Mouse (Mus musculus) c-Kit-positive CD71-positive TER-119-negative erythroid progenitor cells, embryonic 14.5 days (primary cell): ENCODE results near the gene Psma6.
"Not testable (repeated sequence)": the region's sequence is repeated elsewhere in the genome, so short reads cannot be mapped to it uniquely, and the experiment has no call there.

Experiments
- DNase-seq: peaks from one replicate; pipeline ENCODE4 v3.0.0-alpha.2; 2013; ENCODE audit warnings: low read depth

Psma6 gene

DNA sequence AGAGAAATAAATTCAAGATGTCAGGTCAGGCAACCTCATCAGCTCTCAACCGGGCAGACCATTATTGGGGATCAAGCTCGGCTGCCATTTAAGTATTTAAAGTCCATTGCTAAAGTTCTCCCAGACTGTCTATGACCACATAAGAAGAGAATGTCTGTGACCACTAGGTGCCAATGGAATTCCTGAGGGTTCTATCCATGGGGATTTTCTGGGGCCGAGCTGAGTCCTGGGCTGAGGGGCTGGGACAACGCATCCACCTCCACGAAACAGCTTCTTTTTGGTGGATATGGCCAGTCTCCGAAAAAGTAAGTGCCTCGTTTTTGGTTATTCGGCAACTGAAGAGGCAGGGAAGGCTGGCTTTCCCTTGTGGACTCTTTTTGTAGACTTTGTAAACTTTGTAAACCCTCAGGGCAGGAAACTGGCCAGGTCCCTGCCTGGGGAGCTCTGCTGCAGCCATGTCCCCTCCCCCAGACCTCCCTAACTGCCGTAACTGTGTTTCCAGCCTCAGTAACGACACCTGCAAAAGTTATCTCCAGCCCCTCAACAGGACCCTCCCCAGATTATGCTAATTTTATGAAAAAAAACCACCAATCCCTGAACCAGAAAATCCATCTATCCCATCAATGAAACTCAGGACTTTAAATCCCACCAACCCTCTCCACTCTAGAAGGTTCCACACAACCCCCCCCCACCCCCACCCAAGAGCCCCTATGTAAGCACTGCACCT lies at the start of gene Psma6:
Gene Psma6 (plus strand): TSS at position 200 of the 727 bp plus-strand sequence.
- DNase-seq = no peak

DNA sequence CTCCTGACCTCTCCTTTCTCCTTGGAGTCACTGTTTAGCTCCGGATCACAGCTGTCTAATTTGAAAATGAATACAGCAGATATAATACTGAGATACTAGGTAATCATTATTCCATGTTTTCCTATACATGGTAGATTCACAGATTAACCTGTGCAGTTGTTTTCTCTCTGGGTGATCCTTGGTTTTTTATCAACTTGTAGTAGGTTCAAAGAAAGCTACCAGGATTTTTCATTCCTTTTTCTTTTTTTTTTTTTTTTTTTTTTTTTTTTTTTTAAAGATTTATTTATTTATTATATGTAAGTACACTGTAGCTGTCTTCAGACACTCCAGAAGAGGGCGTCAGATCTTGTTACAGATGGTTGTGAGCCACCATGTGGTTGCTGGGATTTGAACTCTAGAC lies 45.5 kb upstream of the Psma6 start:
- not testable (repeated sequence) for DNase-seq

DNA sequence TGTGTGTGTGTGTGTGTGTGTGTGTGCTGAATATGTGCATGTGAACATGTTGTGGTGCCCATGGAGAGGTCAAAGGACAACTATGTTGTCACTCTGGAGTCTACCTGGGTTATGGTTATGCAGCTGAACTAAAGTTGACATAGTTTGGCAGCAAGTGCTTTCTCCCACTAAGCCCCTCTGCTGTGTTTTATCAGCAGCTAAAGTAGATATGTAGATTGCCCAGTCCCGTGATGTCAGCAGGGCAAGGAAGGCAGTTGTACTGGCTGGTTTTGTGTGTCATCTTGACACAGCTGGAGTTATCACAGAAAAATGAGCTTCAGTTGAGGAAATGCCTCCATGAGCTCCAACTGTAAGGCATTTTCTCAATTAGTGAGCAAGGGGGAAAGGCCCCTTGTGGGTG lies 41.0 kb upstream of the Psma6 start:
- not testable (repeated sequence) for DNase-seq

DNA sequence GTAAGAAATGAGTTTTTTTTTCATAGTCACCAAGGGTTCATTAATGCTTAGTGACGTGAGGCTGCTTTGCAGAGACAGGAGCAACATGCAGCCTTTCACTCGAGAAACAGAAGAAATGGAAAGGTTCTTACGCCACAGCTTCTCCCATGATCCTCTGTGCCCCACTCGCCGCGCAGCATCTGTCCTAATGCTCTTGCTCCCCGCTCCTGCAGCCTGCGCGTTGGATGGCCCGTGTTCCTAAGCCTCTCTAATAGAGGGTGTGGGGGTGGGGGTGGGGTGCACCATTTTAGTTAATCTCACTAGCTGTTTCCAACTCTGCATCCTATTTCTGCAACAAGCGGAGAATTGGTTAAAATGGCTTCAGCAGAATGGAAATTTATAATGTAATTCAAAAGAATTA lies 40.0 kb upstream of the Psma6 start:
- no peak for DNase-seq

DNA sequence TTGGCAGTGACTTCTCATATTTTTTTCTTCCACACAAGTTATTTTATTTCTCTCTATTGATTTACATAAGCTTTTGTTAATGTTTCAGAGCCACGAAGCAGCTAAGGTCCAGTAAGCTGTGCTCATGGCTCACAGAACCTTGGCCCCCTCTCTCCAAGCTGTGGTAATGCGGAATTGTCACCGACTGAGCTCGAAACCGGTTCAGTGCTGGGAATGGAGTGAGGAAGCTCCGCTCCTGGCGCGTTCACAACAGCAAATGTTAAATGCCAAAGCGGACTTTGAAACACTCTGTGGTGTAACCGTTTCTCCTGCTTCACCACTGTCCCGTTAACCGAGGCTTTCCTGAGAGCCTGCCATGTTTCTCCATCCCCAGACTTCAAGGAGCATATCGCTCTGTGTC lies 39.4 kb upstream of the Psma6 start:
- DNase-seq = no peak

DNA sequence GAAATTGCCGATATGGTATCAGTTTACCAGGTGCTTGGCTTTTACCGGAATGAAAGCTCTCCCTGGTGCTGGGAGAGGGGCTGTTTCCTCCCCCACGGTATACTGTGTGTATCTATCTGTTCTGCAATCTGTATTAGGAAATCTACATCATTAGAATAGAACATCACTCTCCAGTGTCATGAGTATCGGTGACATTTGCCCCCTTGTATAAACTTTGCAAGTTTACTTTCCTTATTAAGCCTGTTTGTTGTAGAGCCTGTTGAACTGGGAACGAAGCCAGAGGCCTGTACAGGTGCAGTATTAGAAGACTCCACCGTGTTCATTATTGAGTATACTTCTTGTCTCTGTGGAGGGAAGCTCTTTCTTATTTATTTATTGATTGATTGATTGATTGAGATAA lies 30.6 kb upstream of the Psma6 start:
- DNase-seq = no peak

DNA sequence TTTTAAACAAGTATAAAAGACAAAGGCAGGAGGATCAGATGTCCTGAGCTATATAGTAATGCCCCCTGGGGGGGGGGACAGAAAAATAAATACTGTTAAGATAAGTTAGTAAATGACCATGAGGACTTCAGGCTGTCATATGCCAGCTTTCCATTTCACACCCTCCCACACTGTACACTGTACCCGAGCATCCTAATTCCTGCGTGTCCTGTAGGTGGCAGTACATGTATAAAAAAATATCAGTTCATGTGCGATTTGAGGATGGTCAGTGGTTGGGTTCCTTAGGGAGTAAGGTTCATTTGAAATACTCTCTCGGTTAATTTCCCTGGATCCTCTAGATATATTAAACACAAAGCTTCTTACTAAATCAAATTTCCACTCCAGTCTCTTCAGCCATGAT lies 29.1 kb upstream of the Psma6 start:
- peak; percentile 14 for DNase-seq

DNA sequence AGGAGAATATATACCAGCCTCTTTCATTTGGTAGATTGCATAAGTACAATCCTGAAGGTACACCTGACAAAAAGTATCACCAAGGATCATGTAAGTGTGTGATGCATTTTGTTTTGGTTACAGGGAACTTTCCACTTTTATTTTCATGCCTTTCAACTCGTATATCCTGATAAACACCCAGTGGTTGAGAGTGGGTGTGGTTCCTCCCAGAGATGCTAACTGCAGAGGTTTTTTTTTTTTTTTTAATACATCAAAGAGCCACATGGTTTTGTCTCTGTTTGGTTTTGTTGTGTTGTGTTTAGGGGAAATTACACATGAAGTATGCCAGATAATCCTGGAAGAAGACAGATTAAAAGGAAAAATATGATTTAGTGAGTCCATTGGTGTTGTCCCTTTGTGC lies 26.7 kb upstream of the Psma6 start:
- DNase-seq = no peak

DNA sequence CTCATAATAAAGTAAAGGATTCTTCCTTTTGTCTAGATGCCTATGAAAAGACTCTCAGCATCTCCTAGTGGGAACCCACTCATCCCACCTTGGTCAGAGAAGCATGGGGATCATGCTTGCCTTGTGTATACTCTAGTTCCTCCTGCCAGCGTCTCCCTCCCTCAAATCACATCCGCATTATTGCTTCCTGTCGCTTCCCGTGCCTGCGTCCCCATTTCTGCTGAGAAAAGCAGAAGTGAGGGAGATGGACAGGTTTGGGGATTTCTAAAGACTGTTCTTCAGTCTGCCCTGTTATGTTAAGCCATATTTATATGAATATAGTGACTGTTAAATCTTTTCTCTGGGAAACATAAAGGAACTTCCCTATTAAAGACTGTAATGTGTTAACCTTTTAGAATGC lies 23.1 kb upstream of the Psma6 start:
- DNase-seq = no peak

DNA sequence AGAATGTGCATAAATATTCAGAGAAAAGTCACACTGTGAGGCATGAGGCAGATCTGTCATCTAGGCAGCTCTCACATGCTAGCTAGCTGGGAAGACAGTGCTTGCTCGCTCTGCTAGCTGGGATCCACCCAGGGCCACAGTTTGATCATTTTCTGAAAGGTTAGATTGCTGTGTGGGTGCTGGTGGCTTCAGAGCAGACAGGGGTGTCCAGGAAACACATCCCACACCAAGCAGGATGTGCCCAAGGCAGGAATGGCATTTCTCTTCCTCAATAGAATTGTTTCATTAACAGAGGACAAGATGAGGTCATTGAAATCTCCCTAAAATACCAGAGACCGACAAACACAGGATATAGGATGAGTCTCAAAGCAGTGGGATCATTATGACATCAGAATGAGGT lies 18.9 kb upstream of the Psma6 start:
- DNase-seq = no peak

DNA sequence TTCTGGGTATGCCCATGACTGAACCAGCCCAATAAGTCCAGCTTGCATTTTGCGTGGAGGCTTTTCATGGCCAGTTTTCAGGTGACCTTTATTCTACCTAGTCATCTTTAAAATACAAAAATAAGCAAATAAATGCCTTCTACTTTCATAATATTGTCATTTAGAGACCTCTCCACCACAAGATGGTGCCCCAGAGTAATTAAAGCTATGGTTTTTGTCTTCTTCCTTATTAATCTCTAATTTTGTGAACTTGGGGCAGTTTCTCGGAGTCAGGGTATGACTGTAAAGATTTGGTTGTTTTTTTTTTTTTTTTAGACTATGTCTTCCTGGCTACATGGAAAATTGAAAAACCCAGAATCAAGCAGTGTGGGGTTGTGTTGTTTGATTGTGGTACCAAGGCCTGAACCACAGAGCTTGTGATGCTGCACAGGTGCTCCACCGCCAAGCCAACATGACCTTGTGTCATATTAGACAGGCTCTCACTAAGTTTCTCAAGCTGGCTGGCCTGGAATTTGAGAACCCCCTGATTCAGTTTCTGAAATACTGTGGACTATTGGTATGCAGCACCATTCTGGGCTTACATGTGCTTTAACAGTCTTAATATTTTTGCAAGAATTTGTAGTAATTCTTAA lies 11.5 kb upstream of the Psma6 start:
- DNase-seq = no peak

DNA sequence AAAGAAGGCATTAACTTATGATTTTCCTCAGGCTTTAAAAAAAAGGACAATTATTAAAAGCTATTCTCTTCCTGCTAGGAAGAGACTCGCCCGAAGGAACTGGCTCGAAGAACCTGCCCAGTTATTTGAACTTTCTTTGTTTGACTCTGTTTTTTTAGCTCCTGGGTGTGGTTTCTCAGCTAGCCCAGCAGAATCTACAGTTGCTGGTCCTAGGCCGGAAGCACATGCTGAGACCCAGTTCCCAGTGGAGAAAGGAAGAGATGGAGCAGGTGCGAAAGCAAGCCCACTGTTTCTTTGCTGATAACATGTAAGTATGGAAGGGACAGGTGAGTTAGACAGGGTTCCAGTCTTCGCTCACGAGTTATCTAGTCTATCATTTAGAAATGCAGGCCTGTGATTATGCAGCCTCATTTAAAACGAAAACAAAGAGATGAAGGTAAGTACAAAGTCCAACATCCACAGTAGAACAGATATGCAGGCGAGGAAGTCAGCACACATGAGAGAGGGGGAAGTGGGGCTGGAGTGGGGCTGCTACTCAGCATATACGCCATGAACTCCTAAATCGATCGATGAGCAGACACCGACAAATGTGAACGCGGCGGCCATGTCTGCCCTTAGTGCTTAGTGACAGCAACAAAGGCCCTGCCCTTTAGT lies 6.9 kb upstream of the Psma6 start:
- DNase-seq = no peak

DNA sequence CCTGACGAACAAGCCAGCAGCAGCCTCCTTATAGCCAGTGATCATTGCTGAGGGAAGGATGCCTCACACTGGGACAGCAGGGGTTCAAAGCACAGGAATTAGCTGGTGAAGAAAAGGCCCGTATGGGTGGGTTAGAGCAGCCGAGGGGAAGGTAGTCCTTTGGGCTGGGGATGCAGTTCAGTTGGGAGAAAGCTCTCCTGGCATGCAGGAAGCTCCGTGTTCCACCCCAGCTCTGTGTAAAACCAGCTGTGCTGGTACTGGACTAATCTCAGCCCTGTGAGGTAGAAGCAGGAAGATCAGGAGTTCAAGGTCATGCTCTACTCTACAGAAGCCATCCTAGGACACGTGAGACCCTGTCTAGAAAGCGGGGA lies 6.4 kb upstream of the Psma6 start:
- DNase-seq = no peak

DNA sequence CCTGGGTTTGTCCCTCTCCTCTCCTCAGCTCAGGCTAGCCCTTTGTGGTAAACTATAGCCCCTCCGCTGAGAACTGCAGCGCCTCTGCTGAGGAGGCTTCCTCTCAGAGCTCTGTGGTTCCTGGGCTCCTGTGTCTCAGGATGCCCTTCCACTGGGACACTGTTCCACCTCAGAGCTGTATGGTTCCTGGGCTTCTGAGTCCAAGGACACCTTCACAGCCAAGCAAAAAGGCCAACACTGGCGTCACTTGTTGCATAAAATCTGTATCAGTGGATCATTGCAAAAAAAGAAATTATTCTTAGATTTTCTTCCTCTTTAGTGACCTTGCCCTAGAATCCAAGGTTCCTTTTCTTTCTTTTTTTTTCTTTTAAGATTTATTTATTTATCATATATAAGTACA lies 804 bp downstream of the Psma6 start:
- DNase-seq = no peak

DNA sequence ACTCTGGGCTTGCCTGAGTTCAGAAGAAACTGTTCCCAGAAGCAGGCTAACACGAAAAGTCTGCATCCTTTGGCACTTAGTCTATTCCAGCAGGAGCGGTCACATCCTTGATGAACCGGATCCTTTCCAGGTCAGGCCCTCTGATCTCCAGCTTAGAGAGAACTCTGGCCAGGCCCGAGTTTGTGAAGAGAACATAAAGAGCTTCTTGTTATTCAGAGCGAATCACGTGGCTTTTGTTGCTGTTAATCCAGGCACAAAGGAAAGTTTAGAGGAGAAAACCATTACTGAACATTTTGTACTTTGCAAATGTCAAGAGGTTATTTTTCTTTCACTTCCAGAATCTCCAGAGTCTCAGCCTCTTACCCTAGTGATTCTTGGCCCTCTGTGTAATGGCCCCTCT lies 1.9 kb downstream of the Psma6 start:
- DNase-seq = no peak

DNA sequence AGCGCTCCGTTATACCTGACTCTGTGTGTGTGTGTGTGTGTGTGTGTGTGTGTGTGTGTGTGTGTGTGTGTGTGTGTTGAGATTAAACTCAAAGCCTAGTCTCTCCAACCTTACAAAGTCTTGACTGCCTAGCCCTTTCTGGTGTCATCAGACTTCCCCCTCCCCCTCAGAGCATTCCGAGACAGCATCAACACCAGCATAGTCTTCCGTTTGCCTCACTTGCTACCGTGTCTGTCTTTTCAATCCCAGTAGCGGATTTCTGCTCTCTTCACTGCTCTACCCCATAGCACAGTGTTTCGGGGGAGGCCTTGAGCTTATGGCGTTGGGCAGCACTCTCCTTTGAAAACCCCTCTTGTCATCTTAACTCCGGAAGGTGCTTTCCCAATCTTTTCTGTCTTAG lies 2.4 kb downstream of the Psma6 start:
- no peak for DNase-seq

DNA sequence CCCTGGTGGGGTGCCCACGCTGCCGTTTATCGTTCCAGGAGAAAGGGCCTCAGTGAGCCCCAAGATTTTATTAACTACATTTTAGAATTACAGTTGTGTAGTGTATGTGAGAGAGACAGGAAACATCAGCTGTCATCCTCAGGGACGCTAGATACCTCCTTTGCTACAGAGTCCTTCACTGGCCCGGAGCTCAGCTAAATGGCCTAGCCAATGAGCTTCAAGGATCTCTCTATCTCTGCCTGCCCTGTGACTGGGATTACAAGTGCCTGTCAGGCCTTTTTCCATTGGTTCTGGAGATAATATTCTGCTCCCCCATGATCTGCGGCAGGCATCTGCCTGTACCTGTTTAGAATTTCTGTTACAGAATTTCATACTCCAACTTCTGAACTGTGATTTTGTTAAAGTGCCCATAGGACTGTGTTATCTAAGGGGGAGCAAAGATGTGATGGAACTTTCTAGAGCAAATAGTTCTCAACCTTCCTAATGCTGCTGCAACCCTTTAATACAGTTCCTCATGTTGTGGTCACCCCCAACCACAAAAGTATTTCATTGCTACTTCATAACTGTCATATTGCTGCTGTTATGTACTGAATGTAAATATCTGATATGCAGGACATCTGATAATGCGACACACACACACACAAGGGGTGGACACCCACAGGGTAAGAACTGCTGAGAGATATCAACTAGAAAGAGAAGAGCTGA lies 3.2 kb downstream of the Psma6 start:
- no peak for DNase-seq

DNA sequence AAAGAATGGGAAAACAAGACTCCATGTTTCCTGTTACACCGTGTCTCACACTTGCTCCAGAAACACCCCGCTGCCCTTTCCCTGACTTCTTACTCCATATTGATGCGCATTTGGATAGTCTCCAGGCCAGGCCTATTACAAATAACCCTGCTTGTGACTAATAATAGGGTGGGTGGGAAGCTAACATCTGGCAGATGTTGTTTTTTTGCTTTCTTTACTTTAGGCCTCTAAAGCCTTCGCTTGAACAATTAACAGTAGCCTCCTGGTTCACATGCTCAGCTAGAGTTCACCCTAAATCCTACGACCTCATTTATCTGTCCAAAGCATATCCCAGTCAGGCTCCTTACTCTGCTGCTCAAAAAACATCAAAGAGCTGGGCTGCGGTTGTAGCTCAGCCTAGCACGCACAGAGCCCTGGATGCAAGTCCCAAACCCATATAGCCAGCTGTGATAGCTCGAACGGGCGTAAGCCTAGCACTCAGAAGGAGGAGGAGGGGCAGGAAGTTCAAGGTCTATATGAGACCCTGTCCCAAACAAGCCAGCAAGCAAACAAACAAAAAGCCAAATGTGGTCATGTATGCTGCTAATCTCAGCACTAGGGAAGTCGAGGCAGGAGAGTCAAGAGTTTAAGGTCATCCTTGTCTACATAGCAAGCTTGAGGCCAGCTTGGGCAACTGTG lies 3.9 kb downstream of the Psma6 start:
- DNase-seq = no peak

DNA sequence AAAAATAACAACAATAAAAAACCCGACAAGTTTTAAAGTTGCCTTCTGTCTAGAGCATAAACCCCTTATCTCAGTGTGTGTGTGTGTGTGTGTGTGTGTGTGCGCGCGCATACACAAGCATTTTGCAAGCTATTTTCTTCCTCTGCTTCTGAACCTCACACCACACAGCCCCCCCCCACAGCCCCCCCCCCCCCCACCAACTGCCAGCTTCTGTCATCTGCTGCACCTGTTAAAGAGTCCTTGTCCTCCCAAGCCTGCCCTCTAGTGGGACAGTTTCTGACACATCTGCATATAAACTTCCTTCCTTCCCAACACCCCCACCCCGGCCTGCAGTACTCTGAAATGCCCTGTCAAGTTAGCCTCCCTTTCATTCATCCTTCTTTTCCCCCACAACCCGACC lies 4.5 kb downstream of the Psma6 start:
- DNase-seq = no peak

DNA sequence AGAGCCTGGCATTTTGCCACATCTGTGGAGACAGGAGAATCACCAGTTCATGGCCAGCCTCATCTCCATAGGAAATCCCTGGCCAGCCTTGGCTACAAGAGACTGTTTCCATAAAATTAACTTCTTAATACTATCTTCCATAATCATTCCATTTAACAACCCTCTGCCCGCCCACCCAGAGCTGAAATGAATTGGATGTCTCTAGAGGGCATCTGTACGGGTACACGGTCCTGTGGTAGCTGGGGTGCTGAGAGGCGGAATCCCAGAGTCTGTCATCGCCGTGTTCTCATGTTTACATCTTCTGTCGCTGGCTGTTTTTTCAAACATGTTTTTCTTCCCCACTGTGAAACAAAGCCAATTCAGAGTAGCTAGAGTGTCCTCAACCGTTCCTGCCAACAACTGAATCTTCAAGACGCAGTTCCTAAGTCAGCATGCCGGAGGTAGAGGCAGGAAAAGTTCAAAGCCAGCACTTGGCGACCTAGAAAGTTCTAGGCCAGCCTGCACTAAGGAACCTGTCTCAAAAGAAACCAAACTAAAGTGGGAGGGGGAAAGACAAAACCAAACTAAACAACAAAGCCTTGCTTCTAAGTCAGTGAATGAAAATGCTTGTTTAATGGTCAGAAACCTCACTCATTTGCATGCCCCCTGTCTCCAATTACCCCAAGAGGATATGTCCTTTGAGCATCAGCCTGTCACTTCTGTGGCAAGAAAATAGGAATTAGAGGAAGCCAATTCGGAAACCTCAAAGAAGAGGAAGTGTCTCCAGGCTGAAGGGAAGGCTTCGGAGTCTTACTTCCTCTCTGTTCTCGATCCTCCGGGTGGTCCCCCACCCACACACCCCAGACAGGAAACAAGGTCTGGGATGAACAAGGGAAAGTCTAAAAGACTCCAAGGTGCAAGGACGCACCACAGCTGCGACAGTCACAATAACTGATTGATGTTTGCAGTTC lies 5.4 kb downstream of the Psma6 start:
- no peak for DNase-seq

DNA sequence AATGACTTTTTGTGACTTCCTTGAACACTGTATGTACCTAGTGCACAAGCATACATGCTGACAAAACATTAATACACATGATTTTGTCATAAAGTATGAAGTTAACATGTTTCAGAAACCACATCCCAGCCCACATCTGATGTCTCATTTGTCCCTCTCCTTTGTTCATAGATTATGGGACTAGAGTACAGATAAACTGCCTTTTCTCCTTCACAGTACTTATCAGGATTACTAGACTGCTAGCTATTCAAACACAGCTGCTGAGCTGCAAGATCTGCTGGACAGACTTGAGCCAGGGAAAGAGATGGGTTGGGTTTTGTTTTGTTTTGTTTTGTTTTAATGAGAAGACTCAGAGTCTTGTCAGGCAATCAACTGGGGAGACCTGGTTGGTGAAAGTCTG lies 8.1 kb downstream of the Psma6 start:
- DNase-seq = no peak
